Mouse (Mus musculus) midbrain, embryonic 16.5 days (tissue): ENCODE measurements around the gene Xlr3a. TPM values are rescaled to one million over a fixed set of nuclear protein-coding genes. Genes with fewer than 3 reads are reported as not detected.
A peak's percentile ranks its signal among the peaks of the same experiment; 100 is the strongest.

Source experiments
- ATAC-seq: fragments of 200-750 bp; cut with Nextera tagmentation; 2 replicates; pipeline ENCODE4 v1.8.0; 2017; ENCODE audit warnings: moderate TSS enrichment
- H3K27ac ChIP-seq: fragments of 300-500 bp; sonication (generic); 2 replicates; pipeline ENCODE4 v1.5.1; 2014; ENCODE audit warnings: mild to moderate bottlenecking, low read length, mixed read lengths
- H3K27me3 ChIP-seq: fragments of 300-500 bp; sonication (generic); 2 replicates; pipeline ENCODE4 v1.6.1; 2014; ENCODE audit warnings: low read depth, low read length, mixed read lengths; ENCODE audit not compliant: control insufficient read depth, insufficient read depth
- H3K36me3 ChIP-seq: fragments of 300-500 bp; sonication (generic); 2 replicates; pipeline ENCODE4 v1.6.1; 2014; ENCODE audit warnings: mild to moderate bottlenecking, low read length, moderate library complexity, mixed read lengths; ENCODE audit not compliant: control insufficient read depth, insufficient read depth
- H3K4me1 ChIP-seq: fragments of 300-500 bp; sonication (generic); 2 replicates; pipeline ENCODE4 v1.6.1; 2014; ENCODE audit warnings: mild to moderate bottlenecking, low read length, mixed read lengths; ENCODE audit not compliant: control insufficient read depth, insufficient read depth
- H3K4me2 ChIP-seq: fragments of 300-500 bp; sonication (generic); 2 replicates; pipeline ENCODE4 v1.6.1; 2014; ENCODE audit warnings: mild to moderate bottlenecking, low read length, mixed read lengths
- H3K4me3 ChIP-seq: fragments of 300-500 bp; sonication (generic); 2 replicates; pipeline ENCODE4 v1.5.1; 2014; ENCODE audit warnings: low read depth, mild to moderate bottlenecking, low read length, moderate library complexity, mixed read lengths
- H3K9ac ChIP-seq: fragments of 300-500 bp; sonication (generic); 2 replicates; pipeline ENCODE4 v1.6.1; 2014; ENCODE audit warnings: low read depth, low read length, mixed read lengths
- H3K9me3 ChIP-seq: fragments of 300-500 bp; sonication (generic); replicated peaks from 2 replicates; pipeline ENCODE4 v1.6.1; 2014; ENCODE audit warnings: mild to moderate bottlenecking, low read length, mixed read lengths; ENCODE audit not compliant: control insufficient read depth, poor library complexity, severe bottlenecking
- WGBS: fragments of 180-500 bp; shearing (Covaris S2); extraction: QIAGEN DNeasy Blood & Tissue Kit; methylation state at CpG from one replicate; pipeline ENCODE4 v1.1.7; 2014; 5-methylcytosine and 5-hydroxymethylcytosine counted together
- polyA plus RNA-seq: library from polyadenylated mRNA; unstranded; fragments of >200 nt; fragmentation: Nextera tagmentation; extraction: Ambion mirVana; gene quantifications from 2 replicates; pipeline ENCODE4 v1.2.1, GENCODE M21; 2015

The Xlr3a gene
- polyA plus RNA-seq, 1 experiment from 2014 or later = 5.3 TPM

GRCm38 (mm10) chrX:73062323-73062722 is 34.6 kb downstream of the Xlr3a start:
- Histone ChIP-seq H3K27ac (no peak overlapping the region), H3K4me1 (peaks cover 3% of the 10 kb centered on the region; the same call in 1 of the 2 replicates), H3K27me3 (no peaks in the 10 kb centered on the region), H3K9ac (no peak overlapping the region), H3K4me3 (no peak overlapping the region), H3K4me2 (no peak overlapping the region), H3K9me3 (no peaks in the 10 kb centered on the region), H3K36me3 (no peaks in the 10 kb centered on the region)
- WGBS = 52% methylated on average over 5 of the region's 5 CpGs
- ATAC-seq = no peak

- no peak overlapping the region for H3K9ac ChIP-seq
- H3K27me3 ChIP-seq = no peaks in the 10 kb centered on the region
- ATAC-seq = no peak
- H3K4me1 ChIP-seq = peaks cover 3% of the 10 kb centered on the region; the same call in 1 of the 2 replicates
- H3K4me3 ChIP-seq = no peak overlapping the region
- no peak overlapping the region for H3K4me2 ChIP-seq
- no peaks in the 10 kb centered on the region for H3K36me3 ChIP-seq
- no peaks in the 10 kb centered on the region for H3K9me3 ChIP-seq
- 90% methylated on average over 1 of the region's 1 CpGs for WGBS
- H3K27ac ChIP-seq = no peak overlapping the region
These were observed 35.4 kb downstream of the Xlr3a start for GRCm38 (mm10) chrX:73061528-73061927.

DNA sequence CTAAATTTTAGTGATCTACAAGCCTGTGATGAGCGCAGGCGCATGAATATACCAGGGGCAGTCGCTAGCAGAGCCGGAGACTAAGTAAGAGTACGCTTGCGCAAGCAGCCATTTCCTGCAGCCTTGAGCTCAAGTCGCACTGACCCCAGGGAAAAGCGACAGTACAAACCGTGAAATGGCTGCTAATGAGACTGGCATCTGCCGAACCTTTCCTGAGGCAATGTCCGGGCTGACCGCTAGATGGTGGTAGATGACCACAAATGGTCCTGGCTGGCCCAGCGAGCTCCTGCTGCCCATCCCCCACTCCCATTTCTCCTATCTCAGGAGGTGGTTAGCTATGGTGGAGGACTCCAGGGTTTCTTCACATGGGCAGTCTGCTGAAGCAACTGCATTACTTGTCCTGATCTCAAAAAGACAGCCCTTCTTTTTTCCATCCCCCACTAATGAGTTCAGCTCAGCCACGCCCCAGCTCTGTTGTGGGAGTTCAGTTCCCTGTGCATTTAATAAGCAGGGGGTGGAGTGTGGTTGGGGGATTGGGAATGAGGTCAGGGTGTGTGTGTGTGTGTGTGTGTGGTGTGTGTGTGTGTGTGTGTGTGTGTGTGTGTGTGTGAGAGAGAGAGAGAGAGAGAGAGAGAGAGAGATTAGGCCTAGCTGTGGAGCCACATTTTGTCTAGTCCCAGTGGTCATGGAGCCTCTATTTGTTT is 42.9 kb downstream of the Xlr3a start:
- ATAC-seq = peak; percentile 97
- Histone ChIP-seq H3K27me3 (no peaks in the 10 kb centered on the region), H3K9me3 (no peaks in the 10 kb centered on the region), H3K27ac (peak overlapping the region; percentile 53), H3K36me3 (no peaks in the 10 kb centered on the region), H3K4me1 (no peaks in the 10 kb centered on the region), H3K9ac (no peak overlapping the region), H3K4me2 (peak overlapping the region; percentile 32), H3K4me3 (no peak overlapping the region)
- 14% methylated on average over 14 of the region's 14 CpGs for WGBS

- 83% methylated on average over 12 of the region's 12 CpGs for WGBS
- H3K4me1 ChIP-seq = no peaks in the 10 kb centered on the region
- H3K36me3 ChIP-seq = no peaks in the 10 kb centered on the region
- no peaks in the 10 kb centered on the region for H3K27me3 ChIP-seq
- H3K27ac ChIP-seq = no peak overlapping the region
- no peaks in the 10 kb centered on the region for H3K9me3 ChIP-seq
- ATAC-seq = no peak
- H3K4me3 ChIP-seq = no peak overlapping the region
- no peak overlapping the region for H3K4me2 ChIP-seq
- H3K9ac ChIP-seq = no peak overlapping the region
These were observed 57.2 kb downstream of the Xlr3a start for GRCm38 (mm10) chrX:73039666-73040065.

- Histone ChIP-seq H3K4me3 (no peak overlapping the region), H3K27me3 (no peaks in the 10 kb centered on the region), H3K36me3 (no peaks in the 10 kb centered on the region), H3K4me1 (no peaks in the 10 kb centered on the region), H3K9me3 (no peaks in the 10 kb centered on the region), H3K4me2 (no peak overlapping the region), H3K9ac (no peak overlapping the region), H3K27ac (no peak overlapping the region)
- ATAC-seq = no peak
- WGBS = 84% methylated on average over 8 of the region's 8 CpGs
These were observed 58.1 kb downstream of the Xlr3a start for GRCm38 (mm10) chrX:73038831-73039230.

DNA sequence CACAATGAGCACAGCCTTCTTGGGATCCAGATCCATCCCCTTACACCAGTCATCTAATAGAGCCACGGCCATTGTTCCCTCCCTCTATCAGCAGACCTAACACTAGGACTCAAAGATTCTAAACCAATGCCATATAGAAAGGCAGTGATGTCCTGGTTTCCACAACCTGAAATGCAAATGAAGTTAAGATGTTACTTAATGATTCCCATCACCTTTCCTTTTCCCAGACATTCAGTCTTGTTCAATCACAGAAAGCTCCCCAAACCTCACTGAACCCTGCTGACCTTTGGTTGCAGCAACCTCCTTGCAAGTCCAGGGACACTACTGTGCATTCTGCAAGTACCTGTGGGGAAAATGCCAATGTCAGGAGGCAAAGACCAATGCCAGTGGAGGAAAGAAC is 59.9 kb downstream of the Xlr3a start, which contains the start of gene Pnma5:
Gene Pnma5 (minus strand): TSS at position 101 of the 400 bp plus-strand sequence.
- Histone ChIP-seq H3K4me2 (no peak within 1 kb of the TSS), H3K4me1 (no peaks in the 10 kb centered on the region), H3K4me3 (no peak within 1 kb of the TSS), H3K27ac (no peak within 1 kb of the TSS), H3K9me3 (no peaks in the 10 kb centered on the region), H3K36me3 (no peaks in the 10 kb centered on the region), H3K27me3 (no peaks in the 10 kb centered on the region), H3K9ac (no peak within 1 kb of the TSS)
- WGBS = 74% methylated on average over 1 of the region's 1 CpGs
- no peak for ATAC-seq

Other genes with a start within 250 kb of the Xlr3a start
- gene Cetn2, start 178.7 kb downstream of the Xlr3a start, polyA plus RNA-seq = 73.4 and 79.3 TPM in 2 replicates
- 52.7 and 55.8 TPM in 2 replicates for gene Nsdhl, start 178.5 kb downstream of the Xlr3a start, polyA plus RNA-seq
- 0.97 and 1.3 TPM in 2 replicates for gene Zfp185, start 109.8 kb downstream of the Xlr3a start, polyA plus RNA-seq
- 0.10 and 0.11 TPM in 2 replicates for gene Pnma5, start 60.0 kb downstream of the Xlr3a start, polyA plus RNA-seq
- 5.5 and 5.6 TPM in 2 replicates for gene Pnma3, start 32.3 kb downstream of the Xlr3a start, polyA plus RNA-seq
- gene Xlr4a, start 14.6 kb downstream of the Xlr3a start, polyA plus RNA-seq = 0.46 and 0.58 TPM in 2 replicates
- gene Gm14685, start 20.0 kb upstream of the Xlr3a start, polyA plus RNA-seq = 2.5 TPM in 2 replicates
- not detected in 2 replicates for gene Xlr5b, start 51.7 kb upstream of the Xlr3a start, polyA plus RNA-seq
- gene DXBay18, start 52.4 kb upstream of the Xlr3a start, polyA plus RNA-seq = 1.6 and 2.1 TPM in 2 replicates
- gene Spin2d, start 79.9 kb upstream of the Xlr3a start, polyA plus RNA-seq = not detected in 2 replicates
- 13.1 and 13.7 TPM in 2 replicates for gene Xlr3b, start 95.1 kb upstream of the Xlr3a start, polyA plus RNA-seq
- gene Xlr4b, start 117.2 kb upstream of the Xlr3a start, polyA plus RNA-seq = 0.48 and 0.80 TPM in 2 replicates
- gene F8a, start 131.2 kb upstream of the Xlr3a start, polyA plus RNA-seq = 35.1 and 37.5 TPM in 2 replicates
- gene Xlr4c, start 146.0 kb upstream of the Xlr3a start, polyA plus RNA-seq = 0.32 TPM in 1 of 2 replicates, not detected in the other
- gene Xlr3c, start 168.3 kb upstream of the Xlr3a start, polyA plus RNA-seq = not detected in 2 replicates
- gene Xlr5a, start 195.9 kb upstream of the Xlr3a start, polyA plus RNA-seq = not detected in 2 replicates
- gene Xlr5c, start 195.9 kb upstream of the Xlr3a start, polyA plus RNA-seq = not detected in 2 replicates
- gene Gm45015, start 239.7 kb upstream of the Xlr3a start, polyA plus RNA-seq = not detected in 2 replicates
- 10.8 and 11.0 TPM in 2 replicates for gene Zfp275, start 245.5 kb upstream of the Xlr3a start, polyA plus RNA-seq